Mouse (Mus musculus): Measurements from ENCODE around the gene Tll1.
"Not testable (repeated sequence)": the region's sequence is repeated elsewhere in the genome, so short reads cannot be mapped to it uniquely, and the experiment has no call there.

- TF ChIP-seq CTCF (IDR thresholded peaks at IDR 0.05; ENCODE audit: borderline replicate concordance, insufficient read depth, low read length); POLR2A (IDR thresholded peaks at IDR 0.05; ENCODE audit: low read depth, low read length): not testable (repeated sequence)
Observed at GRCm38 (mm10) chr8:63970612-63971391, 235.3 kb downstream of the Tll1 start.
